ENCODE assay signal across 9 mouse cellular contexts in genomic region chr15:84120612-84121011, GRCm38 (mm10). TPM values are rescaled to one million over a fixed set of nuclear protein-coding genes. Genes with fewer than 3 reads are reported as not detected.
A peak's percentile ranks its signal among the peaks of the same experiment; 100 is the strongest.
DNase-seq lines count a peak whose midpoint lies in the region; TF ChIP-seq lines count a peak whose summit lies in the region.
"Had no signal": no experiment of that assay in that cellular context is flagged by ENCODE, and none has a peak within 500 bp of the region (broad histone marks: within the 10 kb centered on the region; RNA-seq: fewer than 3 reads in every experiment).

No protein-coding gene starts in this region.

- no peaks in the 10 kb centered on the region for H3K36me3 ChIP-seq in kidney, adult 2 months (ENCODE audit: control insufficient read depth, insufficient read depth, low read length)
- H3K36me3 ChIP-seq in E14TG2a.4 (ENCODE audit: insufficient read depth, low read length), result no peaks in the 10 kb centered on the region
- no peaks in the 10 kb centered on the region for H3K36me3 ChIP-seq in embryonic facial prominence, embryonic 10.5 days (replicated peaks)
- H3K36me3 ChIP-seq: embryonic facial prominence, embryonic 12.5 days had no signal

- H3K27me3 ChIP-seq in kidney, adult 2 months (replicated peaks; ENCODE audit: control insufficient read depth, insufficient read depth, low read length), result no peaks in the 10 kb centered on the region
- peaks cover 39% of the 10 kb centered on the region for H3K27me3 ChIP-seq in E14TG2a.4 (ENCODE audit: insufficient read depth, low read length)
- H3K27me3 ChIP-seq in embryonic facial prominence, embryonic 10.5 days (replicated peaks; ENCODE audit: low read depth, poor library complexity, severe bottlenecking), result peaks cover 13% of the 10 kb centered on the region; the same call in 1 of the 2 replicates

- peaks cover 3% of the 10 kb centered on the region for H3K9me3 ChIP-seq in E14TG2a.4 (ENCODE audit: low read length)
- peaks cover 4% of the 10 kb centered on the region; the same call in 1 of the 2 replicates for H3K9me3 ChIP-seq in embryonic facial prominence, embryonic 10.5 days
- H3K9me3 ChIP-seq: embryonic facial prominence, embryonic 12.5 days had no signal

- 34% methylated on average over 6 of the region's 6 CpGs for WGBS in kidney, adult 2 months
- 27% methylated on average over 6 of the region's 6 CpGs for WGBS in embryonic facial prominence, embryonic 10.5 days

- H3K4me3 ChIP-seq in kidney, adult 2 months (ENCODE audit: insufficient read depth, low read depth, low read length), result no peak overlapping the region
- H3K4me3 ChIP-seq in E14TG2a.4 (replicated peaks; ENCODE audit: low read length), result no peak overlapping the region
- no peak overlapping the region for H3K4me3 ChIP-seq in embryonic facial prominence, embryonic 10.5 days
- H3K4me3 ChIP-seq: embryonic facial prominence, embryonic 12.5 days had no signal

- H3K27ac ChIP-seq in kidney, adult 2 months (ENCODE audit: insufficient read depth, low read depth, low read length), result no peak overlapping the region
- no peak overlapping the region for H3K27ac ChIP-seq in embryonic facial prominence, embryonic 10.5 days (replicated peaks)
- H3K27ac ChIP-seq: embryonic facial prominence, embryonic 12.5 days had no signal

- TF ChIP-seq CTCF in kidney, adult 2 months (conservative IDR thresholded peaks at IDR 0.05; ENCODE audit: insufficient read depth, insufficient read length, low read depth, low read length), result peak; percentile 68
- TF ChIP-seq CTCF in E14TG2a.4 (conservative IDR thresholded peaks at IDR 0.05; ENCODE audit: low read length), result peak; percentile 72

- no peak for TF ChIP-seq POLR2A in kidney, adult 2 months (IDR thresholded peaks at IDR 0.05; ENCODE audit: low read depth, low read length)

- H3K4me1 ChIP-seq in kidney, adult 2 months (ENCODE audit: control insufficient read depth, insufficient read depth, low read length), result no peaks in the 10 kb centered on the region
- H3K4me1 ChIP-seq in E14TG2a.4 (replicated peaks; ENCODE audit: low read depth, low read length), result peaks cover 12% of the 10 kb centered on the region
- H3K4me1 ChIP-seq in embryonic facial prominence, embryonic 10.5 days, result no peaks in the 10 kb centered on the region
- H3K4me1 ChIP-seq: embryonic facial prominence, embryonic 12.5 days had no signal

- DNase-seq in kidney, adult 2 months, result no peak
- no peak for DNase-seq in kidney, postnatal 14 days
- DNase-seq in 416B (ENCODE audit: low read depth), result peak; percentile 35
- DNase-seq in embryonic facial prominence, embryonic 10.5 days (ENCODE audit: low spot score), result peak; percentile 52
- DNase-seq in urinary bladder, postnatal 25 days (ENCODE audit: low spot score), result no peak
- DNase-seq in urinary bladder, postnatal 4 days (ENCODE audit: low spot score in 2 of 2), result no peak
- DNase-seq in spleen, postnatal 10 days (ENCODE audit: low spot score in 2 of 2), result no peak

RNA-seq across cellular contexts. Expression of gene Pnpla5, which starts 2.4 kb away (rescaled TPM):
- polyA plus RNA-seq in kidney, adult 2 months (2012; rRNA removed), result 0.05 and 0.11 TPM in 2 replicates
- not detected in 2 replicates for polyA plus RNA-seq in embryonic facial prominence, embryonic 10.5 days (2016; fragmentation: Nextera tagmentation; extraction: Ambion mirVana)
- polyA plus RNA-seq: embryonic facial prominence, embryonic 12.5 days had no signal

RNA-seq across cellular contexts. Expression of gene Sult4a1, which starts 15.1 kb away (rescaled TPM):
- 0.69 and 1.5 TPM in 2 replicates for polyA plus RNA-seq in kidney, adult 2 months (2012; rRNA removed)
- polyA plus RNA-seq in embryonic facial prominence, embryonic 10.5 days (2016; fragmentation: Nextera tagmentation; extraction: Ambion mirVana), result 6.9 and 8.7 TPM in 2 replicates

RNA-seq across cellular contexts. Expression of gene Pnpla3, which starts 47.0 kb away (rescaled TPM):
- polyA plus RNA-seq in kidney, adult 2 months (2012; rRNA removed), result 28.4 and 40.6 TPM in 2 replicates
- 0.89 and 1.5 TPM in 2 replicates for polyA plus RNA-seq in embryonic facial prominence, embryonic 10.5 days (2016; fragmentation: Nextera tagmentation; extraction: Ambion mirVana)

RNA-seq across cellular contexts. Expression of gene Efcab6, which starts 55.4 kb away (rescaled TPM):
- 0.10 and 0.34 TPM in 2 replicates for polyA plus RNA-seq in kidney, adult 2 months (2012; rRNA removed)
- polyA plus RNA-seq in embryonic facial prominence, embryonic 10.5 days (2016; fragmentation: Nextera tagmentation; extraction: Ambion mirVana), result 0.52 and 0.71 TPM in 2 replicates

Comparison
In these comparisons a context has a peak if more than half of its experiments do, and no peak if none do; other contexts are left out.
1. DNase-seq: peak in 416B (single experiment) and embryonic facial prominence, embryonic 10.5 days (single experiment); none in kidney, adult 2 months (single experiment), kidney, postnatal 14 days (single experiment), urinary bladder, postnatal 25 days (single experiment), urinary bladder, postnatal 4 days (0 of 2) and spleen, postnatal 10 days (0 of 2).
2. RNA of gene Pnpla3, which starts 47.0 kb away (polyA plus RNA-seq): 28.4 to 40.6 TPM in kidney, adult 2 months; 0.89 to 1.5 TPM in embryonic facial prominence, embryonic 10.5 days; every median in the first group is over 10 times any median in the second.